Mouse (Mus musculus): ENCODE measurements at regions not wholly inside any gene's neighbourhood (a gene's known extent, or its start where the extent isn't known, plus 50 kb on each side); places are given as distances from the start of the nearest gene placed in this dataset.

- TF ChIP-seq POLR2A (IDR thresholded peaks at IDR 0.05; ENCODE audit: borderline replicate concordance, extremely low read depth, insufficient read depth, insufficient read length, poor library complexity, severe bottlenecking) = no peak
- no peak for TF ChIP-seq CTCF (IDR thresholded peaks at IDR 0.05; ENCODE audit: borderline replicate concordance, extremely low read depth, insufficient read depth, insufficient read length)
Observed at GRCm38 (mm10) chr11:45790504-45790903, 61.3 kb upstream of the Clint1 start.

Measured in brain, embryonic 14.5 days (tissue).